Mouse (Mus musculus) hindbrain, embryonic 12.5 days (tissue): ENCODE data around the gene C1qtnf3. TPM values are rescaled to one million over a fixed set of nuclear protein-coding genes. Genes with fewer than 3 reads are reported as not detected.

Source experiments
- ATAC-seq: fragments of 200-750 bp; cut with Nextera tagmentation; 2 replicates; pipeline ENCODE4 v1.8.0; 2017; ENCODE audit warnings: moderate TSS enrichment; ENCODE audit not compliant: low FRiP score
- H3K27ac ChIP-seq: fragments of 300-500 bp; sonication (generic); 2 replicates; pipeline ENCODE4 v1.5.1; 2016; ENCODE audit warnings: mild to moderate bottlenecking
- H3K27me3 ChIP-seq: fragments of 300-500 bp; sonication (generic); 2 replicates; pipeline ENCODE4 v1.6.1; 2016; ENCODE audit warnings: mild to moderate bottlenecking
- H3K36me3 ChIP-seq: fragments of 300-500 bp; sonication (generic); 2 replicates; pipeline ENCODE4 v1.6.1; 2016; ENCODE audit warnings: mild to moderate bottlenecking
- H3K4me1 ChIP-seq: fragments of 300-500 bp; sonication (generic); 2 replicates; pipeline ENCODE4 v1.6.1; 2016
- H3K4me2 ChIP-seq: fragments of 300-500 bp; sonication (generic); replicated peaks from 2 replicates; pipeline ENCODE4 v1.6.1; 2016; ENCODE audit warnings: mild to moderate bottlenecking
- H3K4me3 ChIP-seq: fragments of 300-500 bp; sonication (generic); 2 replicates; pipeline ENCODE4 v1.5.1; 2016; ENCODE audit warnings: mild to moderate bottlenecking
- H3K9ac ChIP-seq: fragments of 300-500 bp; sonication (generic); 2 replicates; pipeline ENCODE4 v1.6.1; 2016; ENCODE audit warnings: mild to moderate bottlenecking, moderate library complexity
- H3K9me3 ChIP-seq: fragments of 300-500 bp; sonication (generic); replicated peaks from 2 replicates; pipeline ENCODE4 v1.6.1; 2016; ENCODE audit warnings: mild to moderate bottlenecking
- WGBS: fragments of 180-500 bp; shearing (Covaris S2); methylation state at CpG from one replicate; pipeline ENCODE4 v1.1.7; 2016; 5-methylcytosine and 5-hydroxymethylcytosine counted together
- polyA plus RNA-seq: library from polyadenylated mRNA; unstranded; fragments of >200 nt; fragmentation: Nextera tagmentation; extraction: Ambion mirVana; gene quantifications from 2 replicates; pipeline ENCODE4 v1.2.1, GENCODE M21; 2016

C1qtnf3 gene
- polyA plus RNA-seq, 1 experiment from 2014 or later, result 18.5 TPM

GRCm38 (mm10) chr15:10933930-10934329 lies 18.2 kb upstream of the C1qtnf3 start:
- Histone ChIP-seq H3K4me3 (no peak overlapping the region), H3K9me3 (no peaks in the 10 kb centered on the region), H3K4me1 (no peaks in the 10 kb centered on the region), H3K4me2 (no peak overlapping the region), H3K27ac (no peak overlapping the region), H3K36me3 (no peaks in the 10 kb centered on the region), H3K27me3 (no peaks in the 10 kb centered on the region), H3K9ac (no peak overlapping the region)
- WGBS, result 76% methylated on average over 1 of the region's 1 CpGs
- ATAC-seq, result no peak

GRCm38 (mm10) chr15:10940148-10941108 lies 11.7 kb upstream of the C1qtnf3 start:
- Histone ChIP-seq H3K4me2 (no peak overlapping the region), H3K4me1 (no peaks in the 10 kb centered on the region), H3K27me3 (no peaks in the 10 kb centered on the region), H3K4me3 (no peak overlapping the region), H3K36me3 (no peaks in the 10 kb centered on the region), H3K9me3 (no peaks in the 10 kb centered on the region), H3K9ac (no peak overlapping the region), H3K27ac (no peak overlapping the region)
- WGBS, result 79% methylated on average over 15 of the region's 15 CpGs
- no peak for ATAC-seq

- no peak for ATAC-seq
- no peak overlapping the region for H3K9ac ChIP-seq
- WGBS, result 83% methylated on average over 6 of the region's 6 CpGs
- H3K36me3 ChIP-seq, result no peaks in the 10 kb centered on the region
- H3K27me3 ChIP-seq, result no peaks in the 10 kb centered on the region
- no peaks in the 10 kb centered on the region for H3K9me3 ChIP-seq
- H3K4me1 ChIP-seq, result no peaks in the 10 kb centered on the region
- H3K27ac ChIP-seq, result no peak overlapping the region
- no peak overlapping the region for H3K4me3 ChIP-seq
- no peak overlapping the region for H3K4me2 ChIP-seq
These were observed 10.2 kb upstream of the C1qtnf3 start for GRCm38 (mm10) chr15:10941901-10942300.

- 81% methylated on average over 1 of the region's 1 CpGs for WGBS
- peaks cover 4% of the 10 kb centered on the region; the same call in 1 of the 2 replicates for H3K4me1 ChIP-seq
These were observed 4.3 kb upstream of the C1qtnf3 start for GRCm38 (mm10) chr15:10947852-10948251.

GRCm38 (mm10) chr15:10952760-10953305 lies 701 bp downstream of the C1qtnf3 start:
- Histone ChIP-seq H3K4me1 (peaks cover 5% of the 10 kb centered on the region; the same call in 1 of the 2 replicates), H3K4me2 (no peak overlapping the region), H3K4me3 (no peak overlapping the region), H3K27me3 (no peaks in the 10 kb centered on the region), H3K36me3 (no peaks in the 10 kb centered on the region), H3K27ac (no peak overlapping the region), H3K9ac (no peak overlapping the region), H3K9me3 (no peaks in the 10 kb centered on the region)
- ATAC-seq, result no peak
- 40% methylated on average over 4 of the region's 4 CpGs for WGBS

More at GRCm38 (mm10) chr15:10947852-10948251, 4.3 kb upstream of the C1qtnf3 start:
- no peak for ATAC-seq
- H3K9ac ChIP-seq, result no peak overlapping the region
- no peaks in the 10 kb centered on the region for H3K27me3 ChIP-seq
- no peaks in the 10 kb centered on the region for H3K36me3 ChIP-seq
- no peak overlapping the region for H3K27ac ChIP-seq
- no peak overlapping the region for H3K4me3 ChIP-seq
- no peaks in the 10 kb centered on the region for H3K9me3 ChIP-seq
- no peak overlapping the region for H3K4me2 ChIP-seq

GRCm38 (mm10) chr15:10953465-10953864 lies 1.3 kb downstream of the C1qtnf3 start:
- H3K27ac ChIP-seq, result no peak overlapping the region
- peaks cover 5% of the 10 kb centered on the region; the same call in 1 of the 2 replicates for H3K4me1 ChIP-seq
- no peak for ATAC-seq
- 81% methylated on average over 1 of the region's 1 CpGs for WGBS
- no peak overlapping the region for H3K4me2 ChIP-seq
- no peak overlapping the region for H3K9ac ChIP-seq
- H3K4me3 ChIP-seq, result no peak overlapping the region
- H3K27me3 ChIP-seq, result no peaks in the 10 kb centered on the region
- H3K9me3 ChIP-seq, result no peaks in the 10 kb centered on the region
- no peaks in the 10 kb centered on the region for H3K36me3 ChIP-seq

- H3K4me3 ChIP-seq, result no peak overlapping the region
- ATAC-seq, result no peak
- no peaks in the 10 kb centered on the region for H3K27me3 ChIP-seq
- H3K27ac ChIP-seq, result no peak overlapping the region
- no peaks in the 10 kb centered on the region for H3K9me3 ChIP-seq
- H3K36me3 ChIP-seq, result no peaks in the 10 kb centered on the region
- no peak overlapping the region for H3K9ac ChIP-seq
- 95% methylated on average over 6 of the region's 6 CpGs for WGBS
- H3K4me1 ChIP-seq, result peaks cover 5% of the 10 kb centered on the region; the same call in 1 of the 2 replicates
- H3K4me2 ChIP-seq, result no peak overlapping the region
These were observed 2.4 kb downstream of the C1qtnf3 start for GRCm38 (mm10) chr15:10954381-10955016.

GRCm38 (mm10) chr15:10955156-10955555 lies 3.0 kb downstream of the C1qtnf3 start:
- Histone ChIP-seq H3K27me3 (no peaks in the 10 kb centered on the region), H3K4me1 (peaks cover 5% of the 10 kb centered on the region; the same call in 1 of the 2 replicates), H3K36me3 (no peaks in the 10 kb centered on the region), H3K9ac (no peak overlapping the region), H3K4me2 (no peak overlapping the region), H3K9me3 (no peaks in the 10 kb centered on the region), H3K4me3 (no peak overlapping the region), H3K27ac (no peak overlapping the region)
- ATAC-seq, result no peak
- 67% methylated on average over 5 of the region's 5 CpGs for WGBS

GRCm38 (mm10) chr15:10956706-10957105 lies 4.6 kb downstream of the C1qtnf3 start:
- H3K36me3 ChIP-seq, result no peaks in the 10 kb centered on the region
- H3K9me3 ChIP-seq, result no peaks in the 10 kb centered on the region
- no peak overlapping the region for H3K27ac ChIP-seq
- H3K27me3 ChIP-seq, result no peaks in the 10 kb centered on the region
- WGBS, result 51% methylated on average over 3 of the region's 3 CpGs
- no peak overlapping the region for H3K4me2 ChIP-seq
- peaks cover 5% of the 10 kb centered on the region; the same call in 1 of the 2 replicates for H3K4me1 ChIP-seq
- no peak overlapping the region for H3K9ac ChIP-seq
- no peak for ATAC-seq
- no peak overlapping the region for H3K4me3 ChIP-seq

GRCm38 (mm10) chr15:10959277-10960026 lies 7.3 kb downstream of the C1qtnf3 start:
- Histone ChIP-seq H3K4me3 (no peak overlapping the region), H3K27ac (no peak overlapping the region), H3K36me3 (no peaks in the 10 kb centered on the region), H3K9me3 (no peaks in the 10 kb centered on the region), H3K9ac (no peak overlapping the region), H3K4me1 (no peaks in the 10 kb centered on the region), H3K27me3 (no peaks in the 10 kb centered on the region), H3K4me2 (no peak overlapping the region)
- ATAC-seq, result no peak
- WGBS, result 87% methylated on average over 15 of the region's 15 CpGs

- H3K27me3 ChIP-seq, result no peaks in the 10 kb centered on the region
- no peaks in the 10 kb centered on the region for H3K4me1 ChIP-seq
- H3K9ac ChIP-seq, result no peak overlapping the region
- ATAC-seq, result no peak
- H3K27ac ChIP-seq, result no peak overlapping the region
- H3K36me3 ChIP-seq, result no peaks in the 10 kb centered on the region
- no peaks in the 10 kb centered on the region for H3K9me3 ChIP-seq
- 91% methylated on average over 5 of the region's 5 CpGs for WGBS
- H3K4me3 ChIP-seq, result no peak overlapping the region
- no peak overlapping the region for H3K4me2 ChIP-seq
These were observed 8.1 kb downstream of the C1qtnf3 start for GRCm38 (mm10) chr15:10960267-10960666.

GRCm38 (mm10) chr15:10962601-10963000 lies 10.5 kb downstream of the C1qtnf3 start:
- H3K9ac ChIP-seq, result no peak overlapping the region
- no peaks in the 10 kb centered on the region for H3K36me3 ChIP-seq
- H3K4me1 ChIP-seq, result no peaks in the 10 kb centered on the region
- no peak overlapping the region for H3K27ac ChIP-seq
- no peaks in the 10 kb centered on the region for H3K9me3 ChIP-seq
- no peak overlapping the region for H3K4me3 ChIP-seq
- no peak for ATAC-seq
- no peak overlapping the region for H3K4me2 ChIP-seq
- H3K27me3 ChIP-seq, result no peaks in the 10 kb centered on the region
- 92% methylated on average over 2 of the region's 2 CpGs for WGBS
